Mouse (Mus musculus) ES-Bruce4 (cell line): Measurements from ENCODE around the gene Gpd2.

Source experiments
- CTCF ChIP-seq: IDR thresholded peaks from one replicate; pipeline ENCODE4 v1.8.1; 2011; ENCODE audit warnings: low read depth, low read length
- EP300 ChIP-seq: IDR thresholded peaks from 2 replicates; pipeline ENCODE4 v1.6.1; 2011; ENCODE audit warnings: low read depth, low read length; ENCODE audit not compliant: insufficient read depth
- POLR2A ChIP-seq: IDR thresholded peaks from one replicate; pipeline ENCODE4 v1.8.1; 2011; ENCODE audit warnings: low read length; ENCODE audit not compliant: insufficient read depth

DNA sequence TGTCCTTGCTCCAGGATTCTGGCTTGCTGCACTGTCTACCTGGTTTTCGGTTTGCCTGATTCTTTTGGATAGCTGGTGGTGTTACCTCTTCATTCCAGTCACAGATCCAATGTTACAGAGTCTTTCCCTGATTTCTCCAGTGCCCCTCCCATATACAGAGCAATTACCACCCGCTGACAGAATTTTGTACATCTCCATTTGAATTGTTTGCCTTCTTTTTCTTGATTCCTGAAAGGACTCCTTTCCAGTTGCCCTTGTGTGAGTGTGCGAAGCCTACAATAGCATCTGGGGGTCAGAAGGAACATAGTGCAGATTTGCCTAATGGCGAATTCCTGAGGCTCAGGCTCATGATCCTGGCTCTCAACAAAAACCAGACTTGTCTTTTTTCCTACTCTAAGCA is 157.6 kb downstream of the Gpd2 start:
- no peak for TF ChIP-seq EP300
- no peak for TF ChIP-seq POLR2A
- TF ChIP-seq CTCF = no peak
